Mouse (Mus musculus) large intestine, adult 2 months (tissue): ENCODE measurements around the gene Hykk. TPM values are rescaled to one million over a fixed set of nuclear protein-coding genes. Genes with fewer than 3 reads are reported as not detected.
"Not testable (repeated sequence)": the region's sequence is repeated elsewhere in the genome, so short reads cannot be mapped to it uniquely, and the experiment has no call there.

Experiments used
- DNase-seq: peaks from one replicate; pipeline ENCODE4 v3.0.0-alpha.2; 2012; ENCODE audit warnings: low read depth, low spot score
- WGBS: fragments of 180-500 bp; shearing (Covaris S2); methylation state at CpG from one replicate; pipeline ENCODE4 v1.1.7; 2018; 5-methylcytosine and 5-hydroxymethylcytosine counted together
- polyA plus RNA-seq: library from polyadenylated mRNA; depleted of rRNA; stranded (reverse); fragments of >200 nt; gene quantifications from 2 replicates; pipeline ENCODE4 v1.2.3, GENCODE M21; 2012; rRNA removed

Hykk gene
- polyA plus RNA-seq = 0.83 and 1.0 TPM in 2 replicates

GRCm38 (mm10) chr9:54917010-54917677 lies at the start of gene Hykk:
Gene Hykk (plus strand): TSS chr9:54917283.
- DNase-seq = peak; percentile 55
- WGBS = 1% methylated on average over 34 of the region's 34 CpGs

DNA sequence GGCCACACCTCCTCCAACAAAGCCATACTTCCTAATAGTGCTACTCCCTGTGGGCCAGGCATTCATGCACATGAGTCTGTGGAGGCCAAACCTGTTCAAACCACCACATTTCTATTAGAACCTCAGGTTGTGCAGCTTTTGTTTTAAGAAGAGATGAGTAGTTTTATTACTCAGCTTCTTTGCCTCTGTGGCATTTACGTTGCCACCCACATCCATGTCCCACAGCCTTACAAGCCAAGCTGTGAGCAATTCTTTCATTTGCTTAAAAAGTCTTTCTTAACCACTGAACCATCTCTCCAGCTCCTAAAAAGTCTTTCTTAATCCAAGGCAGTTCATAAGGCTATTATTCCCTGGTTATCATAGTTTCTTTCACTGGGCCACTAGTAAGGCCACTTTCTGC lies 38.3 kb upstream of the Hykk start:
- DNase-seq = no peak
- WGBS = 80% methylated on average over 1 of the region's 1 CpGs

DNA sequence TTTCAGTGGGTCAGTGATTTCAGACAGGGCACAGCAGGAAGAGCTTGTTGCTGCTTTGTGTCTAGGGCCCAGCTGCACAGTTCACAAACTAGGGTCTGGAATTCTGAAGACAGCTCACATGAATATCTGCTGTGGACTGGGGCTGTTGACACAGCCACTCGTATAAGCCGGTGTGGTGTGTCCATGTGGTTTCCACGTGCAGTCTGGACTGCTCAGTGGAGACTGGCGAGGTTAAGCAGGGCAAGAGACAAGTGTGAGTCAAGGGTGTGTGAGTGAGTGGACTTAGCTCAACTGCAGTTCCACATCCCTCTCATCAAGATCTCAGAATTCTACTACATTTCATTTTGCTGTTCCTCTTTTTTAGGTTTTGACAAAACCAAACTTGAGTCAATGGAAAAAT lies 25.0 kb upstream of the Hykk start:
- no peak for DNase-seq
- 36% methylated on average over 4 of the region's 4 CpGs for WGBS

GRCm38 (mm10) chr9:54897097-54897496 lies 20.0 kb upstream of the Hykk start:
- 71% methylated on average over 3 of the region's 3 CpGs for WGBS
- DNase-seq = no peak

GRCm38 (mm10) chr9:54909446-54909845 lies 7.6 kb upstream of the Hykk start:
- 43% methylated on average over 5 of the region's 5 CpGs for WGBS
- DNase-seq = no peak

DNA sequence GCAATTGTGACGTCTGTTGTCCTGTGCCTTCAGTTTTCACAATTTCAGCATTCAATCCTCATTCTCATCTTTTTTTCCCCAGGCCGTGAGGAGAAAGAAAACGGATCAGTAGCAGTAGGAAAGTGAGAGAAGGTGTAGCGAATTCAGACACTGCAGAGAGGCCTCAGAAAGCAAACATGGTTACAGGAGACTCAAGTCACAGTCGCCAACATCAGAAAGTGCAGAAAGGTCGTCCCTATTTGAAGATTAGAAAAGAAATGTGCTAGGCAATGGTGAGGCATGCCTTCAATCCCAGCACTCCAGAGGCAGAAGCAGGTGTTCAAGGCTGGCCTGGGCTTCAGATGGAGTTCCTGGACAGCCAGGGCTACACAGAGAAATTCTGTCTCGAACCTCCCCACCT lies 1.5 kb upstream of the Hykk start:
- 62% methylated on average over 7 of the region's 7 CpGs for WGBS
- DNase-seq = no peak

DNA sequence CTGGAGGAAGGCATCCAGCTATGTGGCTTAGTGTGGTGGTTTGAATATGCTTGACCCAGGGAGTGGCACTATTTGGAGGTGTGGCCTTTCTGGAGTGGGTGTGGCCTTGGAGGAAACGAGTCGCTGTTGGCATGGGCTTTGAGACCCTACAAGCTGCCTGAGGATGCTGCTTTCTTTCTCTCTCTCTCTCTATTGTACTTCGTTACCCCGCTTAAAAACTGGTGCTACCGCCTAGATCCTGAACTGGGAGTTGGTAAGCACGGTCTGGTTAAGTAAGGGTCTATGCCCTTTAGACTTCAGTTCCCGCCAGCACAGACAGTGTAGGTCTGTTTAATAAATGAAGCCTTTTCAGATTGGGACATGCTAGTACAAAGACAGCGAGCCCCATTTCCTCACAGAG lies 682 bp upstream of the Hykk start:
- DNase-seq = no peak
- 80% methylated on average over 8 of the region's 8 CpGs for WGBS

DNA sequence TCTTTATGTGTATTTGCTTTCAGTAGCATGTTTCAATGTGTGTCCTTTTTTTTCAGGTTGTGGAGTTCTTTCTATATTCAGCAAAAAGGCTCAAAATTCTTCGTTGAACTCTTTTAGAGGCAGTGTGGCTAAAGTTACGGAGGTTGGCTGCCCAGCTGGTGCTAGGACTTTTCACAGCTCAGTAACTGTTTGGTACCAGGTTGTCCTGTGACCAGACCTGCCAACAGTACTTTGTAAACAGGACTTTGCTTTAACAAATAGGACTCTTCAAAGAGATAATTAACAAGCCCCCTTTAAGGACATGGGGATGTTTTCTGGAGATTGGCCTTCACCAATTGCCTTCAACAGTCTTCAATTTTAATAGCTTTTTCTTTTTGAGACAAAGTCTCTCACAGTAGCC lies 1.1 kb downstream of the Hykk start:
- no peak for DNase-seq
- WGBS = 39% methylated on average over 2 of the region's 2 CpGs

- 38% methylated on average over 5 of the region's 5 CpGs for WGBS
- no peak for DNase-seq
Measured at GRCm38 (mm10) chr9:54918781-54919180, 1.7 kb downstream of the Hykk start.

- no peak for DNase-seq
- 21% methylated on average over 4 of the region's 4 CpGs for WGBS
Measured at GRCm38 (mm10) chr9:54919946-54920345, 2.9 kb downstream of the Hykk start.

DNA sequence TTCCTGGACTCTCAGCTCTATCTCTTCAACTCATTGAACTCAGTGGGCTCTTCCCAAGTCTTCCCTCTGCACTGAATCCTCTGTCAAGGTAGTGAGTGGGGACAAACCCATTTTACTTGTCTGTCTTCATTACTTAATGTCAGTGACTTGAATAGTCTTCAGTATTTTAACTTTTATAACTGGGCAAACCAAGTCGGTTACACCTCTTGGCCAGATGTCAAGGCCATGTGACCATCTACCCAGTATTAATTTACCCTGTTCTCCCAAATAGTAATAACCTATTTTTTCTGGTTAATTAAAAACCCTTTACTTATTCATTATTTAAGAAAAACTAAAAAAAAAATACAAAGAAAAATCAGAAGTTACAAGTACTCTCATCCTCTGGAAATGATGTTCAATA lies 13.7 kb downstream of the Hykk start:
- no peak for DNase-seq
- 57% methylated on average over 1 of the region's 1 CpGs for WGBS

- 29% methylated on average over 1 of the region's 1 CpGs for WGBS
- no peak for DNase-seq
Measured at GRCm38 (mm10) chr9:54931765-54932164, 14.7 kb downstream of the Hykk start.

DNA sequence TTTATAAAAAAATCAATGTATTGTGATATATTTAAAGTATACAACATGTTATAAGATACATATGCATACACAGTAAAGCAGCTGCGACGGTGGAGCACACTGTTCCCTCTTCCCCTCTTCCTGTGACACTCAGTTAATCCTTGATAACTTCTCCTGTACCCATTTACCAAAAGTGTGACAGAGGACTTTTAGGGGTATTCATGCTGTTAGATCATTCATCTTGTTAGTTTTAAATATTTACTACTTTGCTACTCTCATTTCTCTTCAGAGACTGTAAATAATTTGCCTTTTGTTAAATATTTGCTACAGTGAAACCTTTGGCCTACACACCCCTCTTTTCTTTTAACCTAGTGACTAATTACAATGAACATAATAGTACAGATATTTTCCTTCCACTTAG lies 15.3 kb downstream of the Hykk start:
- WGBS = 51% methylated on average over 2 of the region's 2 CpGs
- no peak for DNase-seq

GRCm38 (mm10) chr9:54942071-54942470 lies 25.0 kb downstream of the Hykk start:
- no peak for DNase-seq

DNA sequence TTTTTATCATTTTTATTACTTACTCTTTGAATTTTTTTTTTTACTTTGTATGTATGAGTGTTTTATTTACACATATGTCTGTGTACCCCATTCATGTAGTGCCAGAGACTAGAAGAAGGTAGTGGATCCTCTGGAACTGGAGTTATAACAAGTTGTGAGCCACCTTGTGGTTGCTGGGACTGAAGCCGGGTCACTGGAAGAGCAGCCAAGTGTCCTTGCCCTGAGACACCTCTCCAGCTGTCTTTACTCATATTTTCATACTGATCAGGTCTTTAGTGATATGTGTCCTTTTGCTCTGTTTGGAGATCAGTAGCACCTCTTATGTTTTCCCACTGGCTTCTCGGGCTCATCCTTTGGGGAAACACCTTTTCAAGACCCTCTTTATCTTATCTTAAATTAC lies 27.4 kb downstream of the Hykk start:
- WGBS = 69% methylated on average over 2 of the region's 2 CpGs
- no peak for DNase-seq

More at GRCm38 (mm10) chr9:54942071-54942470, 25.0 kb downstream of the Hykk start:
- WGBS = 78% methylated on average over 4 of the region's 4 CpGs

DNA sequence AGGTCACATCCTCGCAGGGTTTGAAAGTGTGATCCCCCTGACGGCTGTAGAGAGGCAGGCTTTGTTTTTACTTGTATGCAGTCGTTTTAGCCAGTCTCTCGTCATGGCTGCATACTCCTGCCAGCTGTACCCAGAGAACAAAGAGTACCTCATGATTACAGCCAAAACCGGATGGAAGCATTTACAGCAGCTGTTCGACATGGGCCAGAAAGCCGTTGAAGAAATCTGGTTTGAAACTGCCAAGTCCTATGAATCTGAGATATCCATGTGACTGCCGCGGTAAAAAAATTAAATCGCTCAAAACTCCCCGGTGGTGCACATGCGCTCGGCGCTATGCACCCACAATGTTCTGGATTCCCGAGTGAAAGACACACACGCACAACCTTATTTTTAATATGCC lies 29.2 kb downstream of the Hykk start:
- WGBS = 76% methylated on average over 16 of the region's 16 CpGs
- DNase-seq = no peak

GRCm38 (mm10) chr9:54949465-54949864 lies 32.4 kb downstream of the Hykk start:
- DNase-seq = no peak

GRCm38 (mm10) chr9:54950162-54950561 lies 33.1 kb downstream of the Hykk start:
- DNase-seq = not testable (repeated sequence)
- 31% methylated on average over 8 of the region's 8 CpGs for WGBS

DNA sequence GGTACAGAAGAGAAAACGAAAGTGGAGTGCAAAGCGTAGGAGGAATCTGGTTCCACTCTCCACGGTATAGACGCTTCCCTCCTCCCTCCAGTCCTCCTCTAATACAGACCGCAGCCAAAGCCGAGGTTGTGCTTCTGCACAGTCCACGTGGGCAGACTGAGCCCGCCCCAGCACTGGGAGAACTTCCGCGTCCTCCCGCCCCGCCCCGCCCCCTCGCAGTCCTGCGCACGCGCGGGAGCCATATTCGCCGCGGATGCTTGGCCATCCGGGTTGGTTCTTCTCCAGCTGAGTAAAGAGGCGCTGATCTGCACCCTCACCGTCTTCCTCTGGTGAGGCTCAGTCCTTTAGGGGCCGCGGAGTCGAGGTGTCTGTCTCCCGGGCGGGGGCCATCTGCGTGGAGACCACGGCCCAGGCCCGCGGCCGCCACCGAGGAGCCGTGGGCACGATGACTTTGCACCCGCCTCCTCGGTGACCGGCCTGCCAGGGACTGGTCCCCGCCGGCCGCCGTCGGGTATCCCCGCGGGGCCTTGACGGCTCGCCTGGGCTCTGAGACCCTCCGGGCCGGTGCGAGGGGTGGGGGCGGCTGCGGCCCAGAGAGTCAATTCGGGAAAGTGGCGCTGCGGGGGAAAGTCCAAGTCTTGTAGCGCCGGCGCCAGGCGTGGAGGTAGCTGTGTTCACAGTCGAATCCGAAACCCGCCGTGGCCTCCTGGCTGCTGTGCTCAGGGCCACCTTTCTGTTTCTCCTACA lies 33.7 kb downstream of the Hykk start, which contains the start of the genes Psma4 and AY074887:
Gene Psma4, plus strand, starts transcription at position 216 of the 747 bp plus-strand sequence.
Gene AY074887, minus strand, starts transcription at position 424 of the 747 bp plus-strand sequence.
- WGBS = under 1% methylated on average over 65 of the region's 65 CpGs
- peak; percentile 78 for DNase-seq

DNA sequence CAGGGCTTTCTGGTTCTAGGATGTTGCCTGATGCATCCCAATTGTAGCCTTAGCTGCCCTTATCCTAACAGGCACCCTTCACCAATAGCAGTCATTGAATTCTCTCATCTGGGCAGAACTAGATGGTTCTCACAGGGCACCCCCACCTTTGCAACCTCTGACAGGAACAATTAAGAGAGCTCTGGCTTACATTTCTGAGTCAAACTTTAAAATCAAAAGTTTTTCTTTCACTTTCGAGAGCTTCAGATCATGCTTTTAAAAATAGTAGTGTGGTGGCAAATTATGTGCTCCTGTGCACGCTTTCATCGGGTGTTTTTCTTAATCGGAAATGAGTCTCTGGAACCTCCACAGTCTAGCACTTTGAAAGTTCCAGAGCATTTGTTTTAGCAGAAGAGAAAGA lies 44.0 kb downstream of the Hykk start:
- DNase-seq = no peak
- 72% methylated on average over 4 of the region's 4 CpGs for WGBS

GRCm38 (mm10) chr9:54963669-54964068 lies 46.6 kb downstream of the Hykk start:
- no peak for DNase-seq
